Mouse (Mus musculus): ENCODE measurements around the gene Pi4k2a.
"Not testable (repeated sequence)": the region's sequence is repeated elsewhere in the genome, so short reads cannot be mapped to it uniquely, and the experiment has no call there.

Gene Pi4k2a

DNA sequence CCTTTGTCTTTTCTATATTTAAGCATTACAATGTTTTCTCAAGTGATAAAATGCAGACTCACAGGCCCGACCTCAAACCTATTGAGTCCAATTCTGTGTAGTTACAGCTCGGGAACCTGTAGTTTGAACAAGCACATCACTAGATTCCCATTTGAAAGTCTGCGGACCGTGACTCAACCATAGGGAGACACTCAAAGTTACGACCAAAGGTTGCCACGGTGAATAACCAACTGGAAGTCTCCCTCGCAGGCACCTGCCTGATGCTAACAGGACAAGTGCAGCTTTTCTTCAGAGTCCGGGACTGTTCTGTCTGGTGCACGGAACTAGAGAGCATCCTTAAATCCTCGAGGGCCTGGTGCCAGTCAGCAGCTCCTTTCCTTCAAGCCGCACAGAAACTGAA is 9.8 kb upstream of the Pi4k2a start:
- DNase-seq (ENCODE audit: low read depth, low spot score): no peak

DNA sequence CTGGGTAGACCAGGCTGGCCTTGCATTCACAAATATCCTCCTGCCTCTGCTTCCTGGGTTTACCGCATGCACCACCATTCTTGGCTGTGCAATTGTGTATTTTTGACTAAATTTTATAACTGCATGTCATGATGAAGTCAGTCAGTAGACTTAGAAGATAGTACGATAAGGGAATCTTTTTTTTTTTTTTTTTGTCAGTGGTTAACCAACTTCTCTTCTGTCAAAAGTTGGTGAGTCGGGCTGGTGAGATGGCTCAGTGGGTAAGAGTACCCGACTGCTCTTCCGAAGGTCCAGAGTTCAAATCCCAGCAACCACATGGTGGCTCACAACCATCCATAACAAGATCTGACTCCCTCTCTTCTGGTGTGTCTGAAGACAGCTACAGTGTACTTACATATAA is 8.7 kb upstream of the Pi4k2a start:
- DNase-seq (ENCODE audit: low read depth, low spot score): not testable (repeated sequence)

DNA sequence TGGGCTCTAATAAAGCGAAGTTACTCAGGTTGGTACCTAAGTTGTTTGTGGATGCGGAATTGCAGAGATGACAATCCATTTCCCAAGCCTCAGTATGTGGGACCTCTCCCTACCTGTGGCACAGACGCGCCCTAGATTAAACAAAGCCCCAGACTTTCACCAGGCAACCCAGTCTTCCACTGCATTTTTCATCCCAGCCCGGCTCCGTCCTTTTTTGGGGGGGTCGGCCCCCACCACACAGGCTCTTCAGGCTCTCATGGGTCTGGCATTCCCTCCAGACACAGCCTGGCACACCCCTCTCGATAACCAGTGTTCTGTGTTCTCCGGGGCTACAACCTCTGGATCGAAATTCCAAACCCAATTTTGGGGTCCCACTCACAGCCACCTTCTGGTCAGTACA is 4.6 kb upstream of the Pi4k2a start:
- no peak for DNase-seq (ENCODE audit: low read depth, low spot score)

DNA sequence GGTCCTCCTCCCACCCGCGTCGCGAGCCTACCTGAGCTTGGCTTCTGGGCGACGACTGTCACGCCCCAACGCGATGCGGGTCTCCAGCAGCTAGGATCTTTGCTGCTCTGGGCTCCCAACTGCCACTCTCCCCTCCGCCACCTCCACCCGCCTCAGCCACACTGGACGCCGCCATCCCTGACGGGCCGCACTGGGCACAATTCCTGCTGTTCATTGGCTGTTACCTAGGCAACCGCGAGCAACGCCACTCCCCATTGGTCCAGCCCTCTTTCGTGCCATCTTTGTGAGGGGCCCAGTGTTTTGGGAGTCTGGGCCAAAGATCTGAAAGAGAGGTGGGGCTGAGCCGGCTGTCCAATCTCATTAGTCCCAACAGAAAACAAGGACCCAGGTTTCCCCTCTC is 4.1 kb upstream of the Pi4k2a start, which contains the start of gene Morn4:
TSS of gene Morn4 (minus strand) at position 192 of the 400 bp plus-strand sequence.
- peak; percentile 97 for DNase-seq (ENCODE audit: low read depth, low spot score)

DNA sequence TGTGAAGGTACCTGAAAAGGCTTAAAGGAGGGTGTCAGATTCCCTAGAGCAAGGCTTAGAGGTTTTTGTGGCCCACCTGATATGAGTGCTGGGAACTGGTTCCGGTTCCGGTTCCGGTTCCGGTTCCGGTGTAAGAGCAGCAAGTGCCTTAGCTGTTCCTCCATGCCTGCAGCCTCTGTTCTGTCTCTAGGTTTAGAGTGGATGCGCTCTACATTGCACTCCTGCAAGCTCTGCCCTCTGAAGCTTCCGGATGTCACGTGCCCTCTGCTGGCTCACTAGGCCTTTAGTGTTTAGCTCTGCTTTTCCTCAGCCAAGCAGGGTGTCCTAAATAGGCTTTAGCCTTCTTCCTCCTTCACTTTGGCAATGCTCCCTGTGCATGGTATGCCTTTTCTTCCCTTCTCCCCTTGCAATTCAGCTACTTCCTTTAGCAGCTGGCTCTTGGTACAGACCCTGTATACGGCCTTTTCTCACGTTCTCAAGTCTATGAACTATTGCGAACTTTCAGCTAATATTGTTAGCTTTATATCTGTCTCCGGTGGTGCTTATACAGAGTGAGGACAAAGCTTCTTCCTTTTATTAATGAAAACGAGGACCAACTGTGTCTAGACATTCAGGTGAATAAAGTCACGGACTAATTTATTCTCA is 1.0 kb upstream of the Pi4k2a start:
- peak; percentile 84 for DNase-seq (ENCODE audit: low read depth, low spot score)

DNA sequence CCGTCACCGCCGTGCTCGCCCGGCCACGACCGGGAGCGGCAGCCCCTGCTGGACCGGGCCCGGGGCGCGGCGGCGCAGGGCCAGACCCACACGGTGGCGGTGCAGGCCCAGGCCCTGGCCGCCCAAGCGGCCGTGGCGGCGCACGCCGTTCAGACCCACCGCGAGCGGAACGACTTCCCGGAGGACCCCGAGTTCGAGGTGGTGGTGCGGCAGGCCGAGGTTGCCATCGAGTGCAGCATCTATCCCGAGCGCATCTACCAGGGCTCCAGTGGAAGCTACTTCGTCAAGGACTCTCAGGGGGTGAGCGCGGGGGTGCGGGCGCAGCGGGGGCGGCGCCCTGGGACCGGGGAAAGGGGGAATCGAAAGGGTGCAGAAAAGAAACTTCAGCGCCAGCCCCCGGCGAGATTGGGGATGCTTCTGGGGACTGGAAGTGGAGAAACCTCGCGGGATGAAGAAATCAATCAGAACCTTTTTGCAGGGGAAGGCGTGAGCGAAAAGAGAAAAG is 419 bp downstream of the Pi4k2a start:
- DNase-seq (ENCODE audit: low read depth, low spot score): peak; percentile 28

DNA sequence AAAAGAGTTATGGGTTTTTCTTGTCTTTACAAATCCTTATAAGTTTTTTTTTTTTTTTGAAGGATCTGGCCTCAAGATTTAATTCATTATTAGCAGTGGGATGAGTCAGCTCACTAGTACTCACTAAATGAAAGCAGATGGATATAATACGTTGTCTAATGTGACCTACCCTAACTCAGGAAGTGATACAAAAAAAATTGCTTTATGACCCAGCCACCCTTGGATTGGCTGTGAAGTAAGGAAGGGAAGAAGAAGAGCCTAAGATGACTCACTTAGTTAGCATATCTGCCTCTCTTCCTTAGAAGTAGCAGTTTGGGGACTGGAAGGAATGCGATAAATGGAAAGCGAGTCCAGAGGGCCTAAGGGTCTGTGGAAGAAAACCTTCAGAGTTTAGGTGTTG is 9.1 kb downstream of the Pi4k2a start:
- DNase-seq (ENCODE audit: low read depth, low spot score): no peak

DNA sequence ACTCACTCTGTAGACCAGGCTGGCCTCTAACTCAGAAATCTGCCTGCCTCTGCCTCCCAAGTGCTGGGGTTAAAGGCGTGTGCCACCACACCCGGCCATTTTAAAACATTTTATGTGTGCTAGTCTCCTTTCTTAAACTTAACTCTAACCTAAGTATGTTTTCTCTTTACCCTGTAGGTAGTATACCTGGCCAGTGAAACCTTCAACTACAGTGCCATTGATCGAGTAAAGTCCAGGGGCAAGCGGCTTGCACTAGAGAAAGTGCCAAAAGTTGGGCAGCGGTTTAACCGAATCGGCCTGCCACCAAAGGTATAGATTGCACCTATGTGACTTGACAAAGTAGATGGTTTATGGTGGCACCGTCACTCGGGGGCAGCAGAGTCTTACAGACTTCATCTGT is 14.4 kb downstream of the Pi4k2a start:
- no peak for DNase-seq (ENCODE audit: low read depth, low spot score)

DNA sequence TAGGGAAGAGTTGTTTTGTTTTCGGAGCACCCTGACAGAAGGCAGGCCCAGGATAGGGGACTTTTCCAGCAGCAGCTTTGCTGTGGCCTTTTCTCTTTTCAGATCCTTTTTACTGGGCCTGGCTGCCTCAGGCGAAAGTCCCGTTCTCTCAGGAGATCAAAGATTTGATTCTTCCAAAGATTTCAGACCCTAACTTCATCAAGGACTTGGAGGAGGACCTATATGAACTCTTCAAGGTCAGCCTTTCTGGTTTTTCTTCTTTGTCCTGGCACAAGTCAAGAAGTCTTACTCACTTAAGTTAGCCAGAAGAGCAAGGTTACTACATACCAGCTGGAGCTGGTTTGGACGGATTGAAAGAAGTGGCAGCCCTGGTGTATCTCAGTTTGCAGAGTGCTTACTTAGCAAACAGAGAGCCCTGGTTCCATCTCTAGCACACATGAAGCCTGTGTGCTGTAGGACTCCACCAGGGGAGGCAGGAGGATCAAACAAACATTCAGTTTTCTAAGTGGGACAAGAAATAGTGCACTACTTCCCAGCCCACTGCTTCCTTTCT is 25.6 kb downstream of the Pi4k2a start:
- no peak for DNase-seq (ENCODE audit: low read depth, low spot score)

DNA sequence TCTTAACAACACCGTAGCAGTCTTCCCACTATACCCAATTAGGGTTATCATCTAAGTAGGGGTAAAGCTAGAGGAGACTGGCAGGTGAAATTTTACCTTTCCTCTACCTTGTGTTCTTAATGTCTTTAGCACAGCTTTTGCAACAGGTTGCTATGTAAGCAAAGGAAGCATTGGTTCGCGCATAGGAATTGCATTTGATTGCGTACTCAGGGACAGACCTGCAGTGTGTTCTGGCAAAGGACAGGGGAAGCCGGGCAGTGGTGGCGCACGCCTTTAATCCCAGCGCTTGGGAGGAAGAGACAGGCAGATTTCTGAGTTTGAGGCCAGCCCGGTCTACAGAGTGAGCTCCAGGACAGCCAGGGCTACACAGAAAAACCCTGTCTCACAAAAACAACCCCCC is 27.9 kb downstream of the Pi4k2a start:
- no peak for DNase-seq (ENCODE audit: low read depth, low spot score)

DNA sequence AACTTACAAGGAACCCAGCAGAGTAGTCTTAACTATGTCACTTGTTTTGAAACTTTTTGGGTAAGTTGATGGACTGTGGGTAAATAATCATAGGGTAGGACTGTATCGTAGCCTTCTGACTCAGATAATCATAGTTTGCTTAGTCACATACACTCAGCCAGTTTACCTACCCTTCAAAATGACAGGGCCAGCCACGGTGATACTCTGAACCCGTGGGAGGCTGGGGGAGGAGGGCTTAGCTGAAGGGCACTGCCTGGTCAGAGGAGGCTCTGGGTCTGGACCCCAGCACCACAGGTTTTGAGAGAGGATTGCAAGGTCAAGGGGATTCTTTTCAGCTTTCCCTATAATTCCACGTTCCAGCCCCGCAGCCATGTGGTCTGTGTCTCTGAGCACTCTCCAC is 28.3 kb downstream of the Pi4k2a start:
- DNase-seq (ENCODE audit: low read depth, low spot score): no peak

DNA sequence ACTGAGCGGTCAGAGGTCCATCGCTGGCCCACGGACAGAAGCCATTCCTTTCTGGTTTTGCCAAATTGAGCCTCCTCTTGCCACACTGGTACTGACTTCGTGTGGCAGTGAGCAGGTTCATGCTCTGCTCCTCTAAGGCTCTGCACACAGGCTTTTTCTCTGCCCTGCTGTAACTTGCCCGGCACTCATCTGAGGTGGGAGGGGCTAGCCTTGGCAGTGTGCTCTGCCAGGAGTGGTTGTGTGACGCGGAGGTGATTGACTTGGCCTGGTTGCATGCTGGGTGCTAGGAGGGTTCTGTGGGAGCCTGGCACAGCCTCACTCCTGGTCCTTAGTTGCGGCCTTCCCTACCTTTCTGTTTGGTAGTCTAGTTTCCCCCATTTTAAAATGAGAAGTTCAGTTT is 30.2 kb downstream of the Pi4k2a start:
- DNase-seq (ENCODE audit: low read depth, low spot score): no peak

DNA sequence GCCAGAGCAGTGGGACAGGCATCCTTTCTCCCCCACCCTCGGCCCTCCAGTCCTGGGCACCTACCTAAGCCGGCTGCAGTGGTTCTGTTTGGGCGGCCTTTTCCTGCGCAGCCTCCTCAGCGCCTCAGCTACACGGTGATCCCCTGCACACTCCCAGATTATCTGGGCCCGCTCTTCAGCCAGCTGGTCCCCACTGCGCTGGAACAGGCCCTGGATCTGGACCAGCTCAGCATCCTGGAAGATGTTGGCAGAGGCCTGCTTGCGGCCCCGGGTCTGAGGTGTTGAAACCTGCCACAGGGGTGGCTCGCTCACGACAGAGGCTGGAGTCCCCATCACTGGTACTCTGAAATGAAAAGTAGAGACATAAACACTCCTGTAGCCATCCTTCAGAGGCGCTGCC is 34.4 kb downstream of the Pi4k2a start:
- DNase-seq (ENCODE audit: low read depth, low spot score): peak; percentile 45

DNA sequence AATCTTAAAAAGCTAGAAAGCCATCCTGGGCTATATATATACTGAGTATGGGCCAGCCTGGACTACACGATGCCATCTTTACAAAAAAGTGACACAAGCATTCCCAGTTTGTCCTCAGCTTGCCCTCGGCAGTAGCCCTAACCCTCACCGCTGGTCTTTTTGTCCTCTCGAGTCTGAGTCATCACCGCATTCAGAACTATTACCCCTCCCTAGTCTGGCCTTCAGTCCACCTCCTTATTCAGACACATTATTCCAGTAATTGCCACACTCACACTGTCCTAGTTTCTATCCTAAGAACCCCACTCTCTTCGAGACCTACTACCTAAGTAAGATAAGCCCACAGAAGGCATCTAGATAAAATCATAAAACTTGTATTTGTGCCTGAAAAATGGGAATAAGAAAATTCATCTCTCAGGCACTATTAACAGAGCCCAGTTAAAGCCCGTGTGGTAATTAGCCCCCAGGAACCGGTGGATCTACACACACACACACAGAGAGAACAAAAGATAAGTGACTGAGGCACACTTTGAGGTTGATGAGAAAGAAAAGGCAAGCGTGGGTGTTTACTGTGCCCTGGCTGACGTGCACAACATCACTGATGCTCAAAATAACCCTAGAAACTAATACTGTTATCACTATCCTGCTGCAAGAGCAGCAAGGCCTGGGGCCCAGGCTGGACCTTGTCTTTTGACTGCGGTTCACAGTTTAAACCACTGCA is 35.4 kb downstream of the Pi4k2a start:
- peak; percentile 45 for DNase-seq (ENCODE audit: low read depth, low spot score)

DNA sequence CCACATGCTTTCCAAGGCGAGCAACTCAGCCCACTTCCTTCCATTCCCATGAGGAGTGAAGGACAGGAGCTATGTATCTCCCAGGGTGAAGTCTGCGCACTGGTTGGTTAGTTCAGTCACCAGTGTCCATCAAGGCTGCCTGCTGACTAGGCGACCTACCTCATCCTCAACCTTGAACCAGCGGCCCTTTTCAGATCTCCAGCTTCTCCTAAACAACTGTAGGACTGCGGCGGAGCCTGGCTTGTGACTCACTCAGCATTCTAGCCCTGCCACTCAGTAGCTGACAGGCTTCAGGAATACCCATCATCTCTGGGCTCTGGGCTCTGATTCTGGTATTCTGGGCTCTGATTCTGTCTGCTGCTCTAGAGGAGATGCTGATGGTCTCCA is 35.9 kb downstream of the Pi4k2a start:
- DNase-seq (ENCODE audit: low read depth, low spot score): no peak

DNA sequence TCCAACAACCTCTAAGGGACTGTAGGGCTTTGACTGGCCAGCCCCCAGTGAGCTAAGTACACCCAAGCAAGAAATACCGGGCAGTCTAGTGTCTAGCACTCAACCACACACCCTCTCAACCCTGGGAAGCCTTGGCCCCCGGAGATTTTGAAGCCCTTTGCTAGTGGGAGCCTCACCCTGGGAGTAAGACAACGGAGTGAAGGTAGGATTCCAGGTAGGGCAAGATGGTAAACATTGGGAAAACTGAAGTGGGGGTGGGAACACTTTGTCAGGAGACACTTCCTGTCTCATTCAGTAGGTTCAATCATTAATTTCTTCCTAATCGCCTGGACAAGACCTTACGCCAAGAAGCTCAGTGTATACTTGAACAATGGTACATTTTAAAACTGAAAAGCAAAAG is 36.8 kb downstream of the Pi4k2a start:
- no peak for DNase-seq (ENCODE audit: low read depth, low spot score)

DNA sequence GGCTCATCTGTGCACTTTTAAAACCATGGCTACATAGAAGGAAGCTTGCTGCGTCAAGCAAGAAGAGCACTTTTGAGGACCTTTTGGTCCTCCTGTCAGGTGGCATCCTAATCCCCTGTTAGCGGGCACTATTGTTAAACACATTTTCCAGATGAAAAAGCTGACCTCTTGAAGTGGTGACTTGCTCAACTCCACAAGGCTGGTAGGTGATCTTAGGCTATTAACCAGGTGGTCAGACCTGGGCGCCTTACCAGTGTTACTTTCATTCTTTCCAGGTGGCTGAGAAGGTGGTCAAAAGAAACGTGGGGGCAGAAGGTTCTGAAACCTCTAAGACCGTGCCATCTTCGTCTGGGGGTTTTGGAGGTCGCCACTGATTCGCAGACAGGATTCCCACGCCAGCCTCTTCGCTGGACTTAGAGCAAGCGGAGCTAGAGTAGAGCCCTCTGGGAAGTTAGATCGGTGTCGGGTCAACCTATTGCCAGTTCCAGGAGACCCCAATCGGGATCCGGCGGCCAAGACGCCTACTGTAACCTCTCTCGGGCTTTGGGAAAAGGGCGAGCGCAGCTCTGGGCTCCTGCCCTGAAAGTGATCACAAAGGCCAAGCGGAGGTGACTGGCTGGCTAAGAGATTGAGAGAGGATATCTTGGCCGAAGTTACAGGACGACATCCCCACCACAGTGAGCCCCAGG is 37.9 kb downstream of the Pi4k2a start:
- no peak for DNase-seq (ENCODE audit: low read depth, low spot score)

DNA sequence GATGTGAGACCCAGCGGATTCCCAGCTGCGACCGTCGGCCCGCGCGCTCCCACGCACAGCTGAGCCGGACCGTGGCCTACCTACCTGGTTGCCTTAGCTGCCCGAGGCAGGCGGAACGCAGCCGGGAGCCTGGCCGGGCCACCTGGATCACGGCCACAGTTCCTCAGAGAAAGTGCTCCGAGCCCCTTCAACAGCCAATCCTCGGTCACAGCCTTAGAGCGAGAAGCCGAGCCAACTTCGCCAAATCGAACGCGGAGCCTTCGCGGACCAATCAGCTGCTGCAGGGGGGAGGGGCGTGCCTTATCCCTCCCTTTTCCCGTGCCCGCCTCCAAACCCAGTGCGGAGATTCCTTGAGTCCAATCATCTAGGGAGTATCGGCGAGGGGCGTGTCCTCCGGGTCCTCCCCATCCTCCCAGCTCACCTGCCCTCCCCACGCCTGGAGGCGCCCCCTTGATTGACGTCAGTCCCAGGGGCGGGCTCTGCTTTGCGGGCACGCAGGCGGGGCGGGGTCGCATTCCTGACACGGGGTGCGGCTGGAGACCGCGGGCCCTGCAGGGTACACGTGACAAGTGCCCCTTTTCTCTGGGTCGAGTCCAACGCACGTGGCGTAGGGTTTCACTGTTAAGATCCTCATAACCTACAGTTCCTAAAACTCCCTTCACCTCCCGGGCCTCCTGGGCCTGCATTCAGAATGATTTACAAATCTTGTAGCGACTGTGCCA is 38.7 kb downstream of the Pi4k2a start, which contains the start of gene Avpi1:
TSS of gene Avpi1 (minus strand) at position 273 of the 722 bp plus-strand sequence.
- DNase-seq (ENCODE audit: low read depth, low spot score): peak; percentile 100

DNA sequence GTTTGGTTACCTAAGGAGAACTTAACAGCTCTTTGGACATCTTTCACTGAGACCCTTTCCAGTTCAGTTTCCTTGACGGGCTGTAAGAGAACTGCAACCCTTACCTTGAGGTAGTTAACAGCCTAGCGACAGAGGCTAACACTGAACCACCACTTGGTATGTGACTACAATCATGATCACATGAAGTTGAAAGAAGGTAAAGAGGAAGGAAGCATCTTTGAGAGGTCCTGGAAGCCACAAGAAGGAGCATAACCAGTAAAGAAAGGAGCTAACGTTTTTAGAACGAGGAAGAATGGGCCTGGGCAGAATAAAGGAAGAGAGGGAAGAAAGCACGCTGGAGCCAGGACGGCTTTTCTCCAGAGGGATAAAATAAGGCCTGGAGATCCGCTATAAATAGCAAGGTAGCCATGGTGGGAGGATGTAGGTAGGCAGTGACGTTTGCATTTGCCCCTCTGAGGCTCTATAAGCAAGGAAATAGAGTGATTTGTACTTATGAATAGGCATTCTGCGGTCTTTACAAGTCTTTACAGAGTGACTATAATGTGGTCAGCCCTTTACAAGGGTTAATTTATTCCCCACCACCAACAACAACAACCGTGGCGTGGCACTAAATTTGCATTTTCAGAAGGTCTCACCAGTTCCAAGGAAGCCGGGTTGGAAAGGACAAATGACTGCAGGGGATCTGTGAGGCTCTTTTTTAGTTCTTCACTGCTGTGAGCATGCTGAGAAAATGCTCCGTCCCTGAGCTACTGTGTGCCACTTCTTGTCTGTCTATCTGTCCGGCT is 39.4 kb downstream of the Pi4k2a start:
- peak; percentile 69 for DNase-seq (ENCODE audit: low read depth, low spot score)

DNA sequence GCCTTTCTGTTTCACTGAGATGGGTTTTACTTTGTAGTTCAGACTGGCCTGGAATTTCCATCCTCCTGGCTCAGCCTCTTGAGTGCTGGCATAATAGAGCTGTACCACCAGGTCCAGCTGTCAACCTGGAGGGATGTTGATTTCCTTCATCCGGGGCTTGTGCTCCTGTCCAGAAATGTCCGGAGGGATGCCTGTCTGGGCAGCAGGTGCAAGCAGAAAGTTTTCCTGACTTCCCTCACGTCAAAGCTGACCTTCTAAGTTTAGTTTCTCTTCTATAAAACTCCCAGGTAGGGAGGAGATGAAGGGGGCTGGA is 40.0 kb downstream of the Pi4k2a start:
- DNase-seq (ENCODE audit: low read depth, low spot score): no peak

DNA sequence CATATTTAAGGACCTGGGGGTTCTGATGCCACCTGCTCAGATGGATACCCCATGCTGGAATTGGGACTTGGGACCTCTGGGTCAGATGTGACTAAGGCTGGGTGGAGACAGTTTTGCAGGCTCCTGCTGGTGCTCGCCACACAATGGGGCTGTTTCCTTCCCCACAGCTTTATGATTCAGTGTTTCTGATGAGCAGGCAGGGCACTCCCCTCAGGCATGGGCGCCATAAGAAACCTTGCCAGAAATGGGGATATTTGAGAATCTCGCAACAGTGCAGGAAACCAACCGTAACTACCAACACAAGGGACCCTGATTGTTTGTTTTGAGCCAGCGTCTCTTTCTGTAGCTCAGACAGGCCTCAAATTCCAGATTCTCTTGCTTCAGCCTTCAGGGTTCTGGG is 40.8 kb downstream of the Pi4k2a start:
- peak; percentile 36 for DNase-seq (ENCODE audit: low read depth, low spot score)
